Mouse (Mus musculus) myocyte (in vitro differentiated cells): Measurements from ENCODE around the gene Trim67. TPM values are rescaled to one million over a fixed set of nuclear protein-coding genes. Genes with fewer than 3 reads are reported as not detected.
A peak's percentile ranks its signal among the peaks of the same experiment; 100 is the strongest.

ENCODE experiments used
- H3K27me3 ChIP-seq: one replicate; pipeline ENCODE4 v1.6.1; 2011; ENCODE audit not compliant: control insufficient read depth, insufficient read depth, insufficient read length
- H3K36me3 ChIP-seq: one replicate; pipeline ENCODE4 v1.6.1; 2011; ENCODE audit not compliant: control insufficient read depth, insufficient read depth
- H3K4me2 ChIP-seq: one replicate; pipeline ENCODE4 v1.6.1; 2011; ENCODE audit warnings: low read depth, control low read depth
- H3K4me3 ChIP-seq: one replicate; pipeline ENCODE4 v1.5.1; 2011; ENCODE audit warnings: mild to moderate bottlenecking, control low read depth, moderate library complexity
- H3K79me2 ChIP-seq: one replicate; pipeline ENCODE4 v1.6.1; 2011; ENCODE audit not compliant: control insufficient read depth, insufficient read depth
- H3ac ChIP-seq: one replicate; pipeline ENCODE4 v1.6.1; 2011; ENCODE audit not compliant: control insufficient read depth, insufficient read length
- CEBPB ChIP-seq: IDR thresholded peaks from 2 replicates; pipeline ENCODE4 v1.6.1; 2011; ENCODE audit warnings: mild to moderate bottlenecking, moderate library complexity; ENCODE audit not compliant: poor library complexity, insufficient read depth, severe bottlenecking
- E2F4 ChIP-seq: IDR thresholded peaks from one replicate; pipeline ENCODE4 v1.6.1; 2011; ENCODE audit warnings: mild to moderate bottlenecking, control low read depth, moderate library complexity; ENCODE audit not compliant: insufficient read depth
- MAX ChIP-seq: IDR thresholded peaks from one replicate; pipeline ENCODE4 v1.6.1; 2011; ENCODE audit warnings: low read depth, mild to moderate bottlenecking, control low read depth
- MYOD1 ChIP-seq, 3 experiments: IDR thresholded peaks; one replicate each; pipeline ENCODE4 v1.6.1; 2011; ENCODE audit warnings: control low read depth in 2 of 3, low read depth in 2 of 3, mild to moderate bottlenecking in 2 of 3, moderate library complexity in 1 of 3; ENCODE audit not compliant: insufficient read length in 2 of 3, control insufficient read depth in 1 of 3
- MYOG ChIP-seq, 3 experiments: IDR thresholded peaks; one replicate each; pipeline ENCODE4 v1.6.1; 2011; ENCODE audit warnings: control low read depth in 2 of 3, low read depth in 2 of 3, mild to moderate bottlenecking in 2 of 3; ENCODE audit not compliant: insufficient read length in 2 of 3, control insufficient read depth in 1 of 3, insufficient read depth in 1 of 3
- POLR2A ChIP-seq: IDR thresholded peaks from one replicate; pipeline ENCODE4 v1.6.1; 2011; ENCODE audit warnings: low read depth, mild to moderate bottlenecking, control low read depth, moderate library complexity; ENCODE audit not compliant: insufficient read length
- POLR2AphosphoS2 ChIP-seq: IDR thresholded peaks from one replicate; pipeline ENCODE4 v1.6.1; 2011; ENCODE audit warnings: low read depth, control low read depth; ENCODE audit not compliant: insufficient read length
- REST ChIP-seq: IDR thresholded peaks from one replicate; pipeline ENCODE4 v1.6.1; 2011; ENCODE audit warnings: mild to moderate bottlenecking, control low read depth, moderate library complexity; ENCODE audit not compliant: insufficient read depth, insufficient read length
- SRF ChIP-seq: IDR thresholded peaks from one replicate; pipeline ENCODE4 v1.6.1; 2011; ENCODE audit warnings: low read depth; ENCODE audit not compliant: control insufficient read depth, insufficient read length
- TCF12 ChIP-seq: IDR thresholded peaks from one replicate; pipeline ENCODE4 v1.6.1; 2011; ENCODE audit warnings: mild to moderate bottlenecking, control low read depth; ENCODE audit not compliant: poor library complexity, insufficient read depth, severe bottlenecking
- TCF3 ChIP-seq: IDR thresholded peaks from one replicate; pipeline ENCODE4 v1.6.1; 2011; ENCODE audit warnings: low read depth, control low read depth; ENCODE audit not compliant: insufficient read length
- USF1 ChIP-seq: IDR thresholded peaks from one replicate; pipeline ENCODE4 v1.6.1; 2011; ENCODE audit warnings: low read depth, mild to moderate bottlenecking, control low read depth, moderate library complexity
- polyA plus RNA-seq: library from polyadenylated mRNA; unstranded; fragments of >200 nt; fragmentation: generic; extraction: Trizol; gene quantifications from one replicate; pipeline ENCODE4 v1.2.1, GENCODE M21; 2012; ENCODE audit warnings: missing spikeins

Gene Trim67
- 0.01 TPM for polyA plus RNA-seq

DNA sequence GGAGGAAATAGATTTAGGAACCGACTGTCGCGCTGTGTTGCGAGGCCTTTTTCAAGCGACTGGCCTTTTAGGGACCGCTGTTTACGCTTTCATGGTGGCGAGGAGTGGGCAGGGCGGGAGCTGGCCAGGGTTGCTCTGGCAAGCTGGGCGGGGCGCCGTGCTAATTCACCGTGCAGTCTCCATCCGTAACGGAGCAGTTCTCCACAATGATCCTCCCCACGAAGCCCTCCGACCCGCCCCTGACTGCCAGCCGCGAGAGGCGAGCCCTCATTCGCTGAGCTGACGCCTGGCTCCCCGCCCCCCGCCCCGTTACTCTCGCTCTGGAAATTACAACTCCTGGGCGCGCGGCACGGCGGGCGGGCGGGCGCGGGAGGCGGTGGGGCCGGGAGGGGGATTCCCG, at the start of gene Trim67:
Gene Trim67, plus strand, starts transcription at position 385 of the 400 bp plus-strand sequence.
- Histone ChIP-seq H3ac (no peak within 1 kb of the TSS), H3K4me2 (peak within 1 kb of the TSS; percentile 48), H3K27me3 (peaks cover 61% of the 10 kb centered on the region), H3K79me2 (no peaks in the 10 kb centered on the region), H3K36me3 (no peaks in the 10 kb centered on the region), H3K4me3 (no peak within 1 kb of the TSS)
- TF ChIP-seq REST = peak; percentile 46
- no peak for TF ChIP-seq E2F4

DNA sequence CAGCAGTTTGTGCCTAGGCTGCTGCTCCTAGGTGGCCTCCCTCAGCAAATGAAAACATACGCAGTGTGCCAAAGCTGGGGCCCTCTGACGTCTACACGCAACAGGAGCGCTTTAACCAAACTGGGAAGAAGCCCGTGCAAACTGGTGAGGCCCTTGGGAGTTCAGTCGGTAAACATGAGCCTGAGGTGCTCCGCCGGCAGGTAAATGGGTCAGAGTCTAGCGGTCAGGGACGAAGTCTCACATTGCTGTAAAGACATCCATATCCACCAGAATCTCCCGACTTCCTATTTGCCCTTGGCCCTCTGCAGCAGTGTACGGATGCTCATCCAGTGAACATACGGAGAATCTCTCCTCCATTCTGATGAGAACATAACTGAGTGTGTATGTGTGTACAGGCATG, 46.2 kb upstream of the Trim67 start:
- H3K79me2 ChIP-seq = no peaks in the 10 kb centered on the region
- H3K4me3 ChIP-seq = no peak overlapping the region
- peaks cover 41% of the 10 kb centered on the region for H3K27me3 ChIP-seq
- no peak overlapping the region for H3ac ChIP-seq
- no peak overlapping the region for H3K4me2 ChIP-seq
- TF ChIP-seq CEBPB = no peak
- TF ChIP-seq TCF3 = no peak
- no peak for TF ChIP-seq REST
- no peak for TF ChIP-seq USF1
- no peak for TF ChIP-seq MYOG (IDR thresholded peaks at IDR 0.05; ENCODE audit: control insufficient read depth in 1 of 3, insufficient read depth in 1 of 3, insufficient read length in 2 of 3, low read depth in 2 of 3)
- no peak for TF ChIP-seq TCF12
- no peak for TF ChIP-seq SRF
- TF ChIP-seq MAX = no peak
- TF ChIP-seq POLR2A = no peak
- no peak for TF ChIP-seq E2F4
- TF ChIP-seq MYOD1 (IDR thresholded peaks at IDR 0.05; ENCODE audit: control insufficient read depth in 1 of 3, insufficient read length in 2 of 3, low read depth in 2 of 3) = no peak
- TF ChIP-seq POLR2AphosphoS2 = no peak
- no peaks in the 10 kb centered on the region for H3K36me3 ChIP-seq

DNA sequence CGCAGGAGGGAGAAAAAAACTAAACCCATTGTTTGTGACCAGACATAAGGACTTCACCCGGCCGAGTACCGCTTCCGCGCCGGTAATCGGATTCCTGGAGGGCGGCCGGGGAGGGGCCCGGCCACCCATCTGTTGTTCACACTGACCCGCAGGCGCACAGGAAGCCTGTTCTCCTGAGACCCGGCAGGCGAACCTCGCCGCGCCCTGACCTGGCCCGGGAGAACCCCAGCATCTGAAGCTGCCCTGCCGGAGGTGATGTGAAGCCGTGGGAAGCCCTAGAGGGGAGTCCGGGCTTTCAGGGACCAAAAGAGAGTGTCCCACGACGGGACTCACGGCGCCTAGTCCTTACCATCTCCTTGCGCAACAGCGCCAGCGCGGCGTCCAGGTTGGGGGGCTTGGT, 41.7 kb upstream of the Trim67 start:
- Histone ChIP-seq H3K4me3 (no peak overlapping the region), H3K4me2 (peak overlapping the region; percentile 40), H3K79me2 (no peaks in the 10 kb centered on the region), H3K27me3 (peaks cover 64% of the 10 kb centered on the region), H3K36me3 (no peaks in the 10 kb centered on the region), H3ac (no peak overlapping the region)
- TF ChIP-seq CEBPB (no peak), TCF3 (no peak), POLR2AphosphoS2 (no peak)

DNA sequence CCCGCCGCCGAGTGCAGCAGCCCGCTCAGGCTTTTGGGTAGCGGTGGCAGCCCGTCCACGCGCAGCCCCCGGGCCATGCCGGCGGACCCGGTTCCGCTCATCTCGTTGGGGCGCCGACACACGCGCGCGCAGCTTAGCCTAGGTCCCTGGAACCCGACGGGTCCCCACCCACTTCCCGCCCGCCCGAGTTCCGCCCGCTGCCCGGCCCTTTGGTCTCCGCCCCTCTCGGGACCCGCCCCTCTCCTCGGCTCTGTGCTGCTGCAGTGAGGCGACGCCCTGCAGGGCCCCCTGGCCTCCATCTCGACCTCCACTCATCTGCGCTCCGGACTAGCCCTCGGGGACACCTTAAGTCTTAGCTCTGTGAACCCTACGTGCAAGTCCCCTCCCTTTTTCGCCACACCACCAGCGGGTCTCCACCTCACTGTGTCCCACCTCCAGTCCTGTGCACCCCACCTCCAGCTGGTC, 41.2 kb upstream of the Trim67 start, which contains the start of gene Fam89a:
Gene Fam89a, minus strand, starts transcription at position 124 of the 465 bp plus-strand sequence.
- no peak within 1 kb of the TSS for H3ac ChIP-seq
- peak within 1 kb of the TSS; percentile 40 for H3K4me2 ChIP-seq
- H3K4me3 ChIP-seq = no peak within 1 kb of the TSS
- TF ChIP-seq USF1 (no peak), MAX (no peak), TCF12 (no peak), POLR2A (no peak), CEBPB (no peak), POLR2AphosphoS2 (no peak), MYOD1 (IDR thresholded peaks at IDR 0.05; ENCODE audit: control insufficient read depth in 1 of 3, insufficient read length in 2 of 3, low read depth in 2 of 3) (no peak), REST (no peak), E2F4 (no peak), MYOG (IDR thresholded peaks at IDR 0.05; ENCODE audit: control insufficient read depth in 1 of 3, insufficient read depth in 1 of 3, insufficient read length in 2 of 3, low read depth in 2 of 3) (no peak), SRF (no peak), TCF3 (no peak)
- no peaks in the 10 kb centered on the region for H3K79me2 ChIP-seq
- peaks cover 61% of the 10 kb centered on the region for H3K27me3 ChIP-seq
- no peaks in the 10 kb centered on the region for H3K36me3 ChIP-seq

DNA sequence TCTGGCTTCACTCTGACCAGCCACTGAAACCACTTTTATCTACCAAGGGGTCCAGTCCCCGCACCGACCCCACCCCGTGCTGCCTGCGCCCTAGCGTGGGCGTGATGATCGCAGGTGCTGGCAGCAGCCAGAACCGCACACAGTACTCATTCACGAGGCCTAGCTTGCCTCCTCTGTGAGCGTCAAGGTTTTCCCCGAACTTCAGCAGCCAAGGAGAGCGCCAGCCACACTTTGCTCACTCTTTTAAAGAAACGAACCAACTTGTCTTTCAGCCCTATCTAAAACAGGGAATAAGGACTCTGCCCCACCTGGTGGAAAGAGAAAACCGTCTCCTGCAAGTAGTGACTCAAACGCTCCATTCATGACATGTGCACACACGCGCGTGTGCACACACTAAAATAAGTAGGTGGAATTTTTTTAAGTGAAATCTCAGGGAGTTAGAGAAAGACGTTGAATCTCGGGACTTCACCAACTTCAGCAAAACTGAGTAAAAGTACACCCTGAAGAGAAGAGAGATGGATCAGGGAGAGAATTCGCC, 40.5 kb upstream of the Trim67 start:
- Histone ChIP-seq H3K27me3 (peaks cover 61% of the 10 kb centered on the region), H3K4me2 (no peak overlapping the region), H3K36me3 (no peaks in the 10 kb centered on the region), H3ac (no peak overlapping the region), H3K79me2 (no peaks in the 10 kb centered on the region), H3K4me3 (no peak overlapping the region)
- no peak for TF ChIP-seq CEBPB
- no peak for TF ChIP-seq POLR2A
- TF ChIP-seq E2F4 = no peak
- TF ChIP-seq TCF12 = no peak
- no peak for TF ChIP-seq REST
